Mouse (Mus musculus) thymus, adult 2 months (tissue): ENCODE results near the gene Syndig1.

ENCODE experiments used
- CTCF ChIP-seq: fragments of 200-500 bp; IDR thresholded peaks from 2 replicates; pipeline ENCODE4 v1.5.1; 2012; ENCODE audit warnings: mild to moderate bottlenecking, control low read depth, low read length, moderate library complexity, borderline replicate concordance; ENCODE audit not compliant: control insufficient read depth, poor library complexity, insufficient read depth; ENCODE audit errors: extremely low read depth
- POLR2A ChIP-seq: fragments of 200-500 bp; IDR thresholded peaks from 2 replicates; pipeline ENCODE4 v1.6.1; 2012; ENCODE audit warnings: mild to moderate bottlenecking, low read length, control low read depth, moderate library complexity; ENCODE audit not compliant: control insufficient read depth, poor library complexity, insufficient read depth; ENCODE audit errors: extremely low read depth

- TF ChIP-seq CTCF (no peak), POLR2A (no peak)
Measured at GRCm38 (mm10) chr2:149931111-149931510, 102.1 kb downstream of the Syndig1 start.
